8 mouse cellular contexts compared by ENCODE assay signal in genomic region chrX:112312094-112312493, GRCm38 (mm10). TPM values are rescaled to one million over a fixed set of nuclear protein-coding genes. Genes with fewer than 3 reads are reported as not detected.
A peak's percentile ranks its signal among the peaks of the same experiment; 100 is the strongest.
DNase-seq lines count a peak whose midpoint lies in the region; ATAC-seq and TF ChIP-seq lines count a peak whose summit lies in the region.

No protein-coding gene starts in this region.

- H3K27ac ChIP-seq in layer of hippocampus, adult 2 months: no peak overlapping the region
- no peak overlapping the region for H3K27ac ChIP-seq in embryonic facial prominence, embryonic 14.5 days (replicated peaks; ENCODE audit: low read depth, low read length)
- peak overlapping the region; percentile 83; the same call in 1 of the 2 replicates for H3K27ac ChIP-seq in limb, embryonic 10.5 days
- H3K27ac ChIP-seq in neural tube, embryonic 12.5 days: no peak overlapping the region

- peak overlapping the region; percentile 73; the same call in 1 of the 2 replicates for H3K9ac ChIP-seq in embryonic facial prominence, embryonic 14.5 days (ENCODE audit: low read depth, low read length)
- H3K9ac ChIP-seq in neural tube, embryonic 12.5 days: no peak overlapping the region

- no peak for TF ChIP-seq CTCF in layer of hippocampus, adult 2 months (conservative IDR thresholded peaks at IDR 0.05)

- H3K36me3 ChIP-seq in embryonic facial prominence, embryonic 14.5 days (ENCODE audit: control insufficient read depth, insufficient read depth, low read length): no peaks in the 10 kb centered on the region
- no peaks in the 10 kb centered on the region for H3K36me3 ChIP-seq in limb, embryonic 10.5 days
- H3K36me3 ChIP-seq in neural tube, embryonic 12.5 days: no peaks in the 10 kb centered on the region

- peak overlapping the region; percentile 72 for H3K4me3 ChIP-seq in layer of hippocampus, adult 2 months
- H3K4me3 ChIP-seq in embryonic facial prominence, embryonic 14.5 days (ENCODE audit: low read depth, low read length): peak overlapping the region; percentile 58
- H3K4me3 ChIP-seq in limb, embryonic 10.5 days: peak overlapping the region; percentile 59
- H3K4me3 ChIP-seq in neural tube, embryonic 12.5 days: peak overlapping the region; percentile 48; the same call in 1 of the 2 replicates

- WGBS in embryonic facial prominence, embryonic 14.5 days: 46% methylated on average over 1 of the region's 1 CpGs
- 64% methylated on average over 1 of the region's 1 CpGs for WGBS in limb, embryonic 10.5 days
- WGBS in neural tube, embryonic 12.5 days: 69% methylated on average over 1 of the region's 1 CpGs

- H3K4me1 ChIP-seq in embryonic facial prominence, embryonic 14.5 days (ENCODE audit: control insufficient read depth, insufficient read depth, low read length): no peaks in the 10 kb centered on the region
- no peaks in the 10 kb centered on the region for H3K4me1 ChIP-seq in limb, embryonic 10.5 days
- H3K4me1 ChIP-seq in neural tube, embryonic 12.5 days: no peaks in the 10 kb centered on the region

- no peaks in the 10 kb centered on the region for H3K27me3 ChIP-seq in embryonic facial prominence, embryonic 14.5 days (replicated peaks; ENCODE audit: control insufficient read depth, insufficient read depth, low read length)
- H3K27me3 ChIP-seq in limb, embryonic 10.5 days (ENCODE audit: low read depth, poor library complexity, severe bottlenecking): no peaks in the 10 kb centered on the region
- no peaks in the 10 kb centered on the region for H3K27me3 ChIP-seq in neural tube, embryonic 12.5 days (replicated peaks)

- H3K9me3 ChIP-seq in embryonic facial prominence, embryonic 14.5 days (ENCODE audit: control insufficient read depth, low read length): no peaks in the 10 kb centered on the region
- no peaks in the 10 kb centered on the region for H3K9me3 ChIP-seq in limb, embryonic 10.5 days (replicated peaks)
- no peaks in the 10 kb centered on the region for H3K9me3 ChIP-seq in neural tube, embryonic 12.5 days

- H3K4me2 ChIP-seq in embryonic facial prominence, embryonic 14.5 days (ENCODE audit: low read depth, low read length): peak overlapping the region; percentile 47
- peak overlapping the region; percentile 50 for H3K4me2 ChIP-seq in neural tube, embryonic 12.5 days (replicated peaks)

- no peak for ATAC-seq in embryonic facial prominence, embryonic 14.5 days (ENCODE audit: low read depth)
- ATAC-seq in neural tube, embryonic 12.5 days (ENCODE audit: low FRiP score, low read depth): no peak

- DNase-seq in layer of hippocampus, adult 2 months (ENCODE audit: low spot score in 2 of 2): no peak
- DNase-seq in layer of hippocampus, postnatal 10 days (ENCODE audit: low spot score in 2 of 2): no peak
- DNase-seq in embryonic facial prominence, embryonic 14.5 days (ENCODE audit: low spot score): no peak
- no peak for DNase-seq in limb, embryonic 10.5 days (ENCODE audit: low spot score)
- no peak for DNase-seq in urinary bladder, postnatal 36 days (ENCODE audit: low spot score in 2 of 2)
- DNase-seq in cerebellum, postnatal 14 days: no peak
- DNase-seq in yolk sac, embryonic 10.5 days (ENCODE audit: low spot score): no peak

RNA-seq across cellular contexts. Expression of gene Apool, which starts 1.0 kb away (rescaled TPM):
- 1 to 10 TPM; 6.0 to 6.9 TPM for total RNA-seq in layer of hippocampus, adult 2 months (2021)
- 1 to 10 TPM; 5.4 to 6.8 TPM for total RNA-seq in layer of hippocampus, postnatal 10 days (2021)
- polyA plus RNA-seq in embryonic facial prominence, embryonic 14.5 days (2014; fragmentation: Nextera tagmentation; extraction: Ambion mirVana): 56.7 and 62.1 TPM in 2 replicates
- 70.5 and 80.3 TPM in 2 replicates for polyA plus RNA-seq in limb, embryonic 10.5 days (2016; fragmentation: Nextera tagmentation; extraction: Ambion mirVana)
- 43.5 and 44.0 TPM in 2 replicates for polyA plus RNA-seq in neural tube, embryonic 12.5 days (2016; fragmentation: Nextera tagmentation; extraction: Ambion mirVana)
